Mouse (Mus musculus): Measurements from ENCODE around the gene Ica1.

GRCm38 (mm10) chr6:8628226-8628625 is 150.1 kb downstream of the Ica1 start:
- TF ChIP-seq GATA1 (IDR thresholded peaks at IDR 0.05; ENCODE audit: borderline replicate concordance, low read length) (no peak), CTCF (IDR thresholded peaks at IDR 0.05; ENCODE audit: low read depth, low read length) (no peak), POLR2AphosphoS5 (IDR thresholded peaks at IDR 0.05; ENCODE audit: insufficient replicate concordance, low read depth, low read length) (no peak)

Measured in G1E (cell line).